Mouse (Mus musculus) left cerebral cortex, postnatal 14 days (tissue): ENCODE data around the gene Rnf111. TPM values are rescaled to one million over a fixed set of nuclear protein-coding genes. Genes with fewer than 3 reads are reported as not detected.
A peak's percentile ranks its signal among the peaks of the same experiment; 100 is the strongest.
"Not testable (repeated sequence)": the region's sequence is repeated elsewhere in the genome, so short reads cannot be mapped to it uniquely, and the experiment has no call there.

Source experiments
- DNase-seq, 2 experiments: peaks; one replicate each; pipeline ENCODE4 v3.0.0; 2021 to 2022; ENCODE audit warnings: low spot score in 2 of 2, mixed read lengths in 1 of 2
- intact Hi-C: fragments of 180-260 bp; cut with DNase I; formaldehyde crosslinking; loops from one replicate; pipeline ENCODE4 v1.15.1; 2025
- total RNA-seq, 2 experiments: library from RNA; stranded (reverse); gene quantifications; 2 replicates each; pipeline ENCODE4 v1.2.3; 2021

Rnf111 gene
- total RNA-seq, 2 experiments from 2014 or later, result 39.7 to 40.3 TPM

DNA sequence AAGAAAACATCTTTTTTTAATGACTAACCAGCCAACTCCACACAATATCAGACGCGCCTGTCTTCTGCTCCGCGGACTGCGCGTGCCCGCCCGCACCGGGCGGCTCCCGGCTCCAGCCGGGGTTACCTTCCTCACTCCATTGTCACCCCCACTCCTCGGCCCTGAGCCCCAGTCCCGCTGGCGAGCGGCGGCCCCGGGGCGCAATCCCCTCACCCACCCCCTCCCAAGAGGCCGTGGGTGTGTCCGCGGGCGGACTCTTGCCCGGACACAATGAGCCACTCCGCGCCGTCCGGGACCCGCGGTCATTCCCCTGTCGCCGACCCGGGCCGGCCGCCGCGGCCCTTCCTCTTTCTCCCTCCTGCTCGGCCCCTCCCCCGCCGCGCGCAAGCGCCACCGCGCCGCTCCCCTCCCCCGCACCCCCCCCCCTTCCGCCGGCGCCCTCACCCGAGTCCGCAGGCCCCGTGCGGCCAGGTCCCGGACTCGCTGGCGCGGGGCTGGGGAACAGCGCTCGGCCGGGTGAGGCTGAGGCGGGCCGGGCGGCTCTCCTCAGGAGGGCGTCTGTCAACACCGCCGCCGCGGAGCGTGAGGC is 416 bp downstream of the Rnf111 start:
- intact Hi-C loops, result loop anchor here (2.0 to 10.0 kb wide), 2 partner anchors 40 to 398 kb away; partner anchors contain the start of gene Sltm
- peak; percentile 32 to 51 for DNase-seq

DNA sequence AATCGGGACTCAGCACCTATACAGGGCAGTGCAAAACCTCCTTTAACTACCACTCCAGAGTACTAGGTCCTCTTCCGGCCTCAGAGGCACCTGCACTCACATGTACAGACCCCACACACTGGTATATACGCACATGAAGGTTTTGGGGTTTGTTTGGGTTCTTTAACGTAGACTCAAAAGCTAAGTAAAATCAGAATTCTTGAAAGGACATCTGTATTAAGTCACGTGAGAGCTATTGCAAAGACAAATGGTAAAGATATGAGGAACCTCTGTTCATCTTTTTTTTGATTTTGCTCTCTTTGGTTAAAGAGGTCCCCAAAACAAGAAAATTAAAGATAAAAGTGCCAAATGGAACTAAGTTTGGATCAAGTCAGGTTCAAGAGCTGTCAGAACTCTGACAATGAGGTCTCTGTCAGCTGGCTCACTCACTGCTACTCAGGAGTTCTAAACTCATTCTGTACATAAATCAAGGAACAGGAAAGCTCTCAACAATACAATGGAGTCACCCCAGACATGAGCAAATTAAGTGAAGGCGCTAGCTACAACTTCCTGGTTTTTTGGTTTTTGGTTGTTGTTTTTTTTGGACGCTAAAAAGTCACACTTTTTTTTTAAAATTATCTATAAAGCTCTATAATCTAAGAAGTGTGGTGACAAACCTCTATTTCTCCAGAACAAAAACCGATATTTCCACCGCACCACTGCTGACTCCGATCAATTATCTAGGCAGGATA is 1.1 kb downstream of the Rnf111 start:
- DNase-seq, result no peak
- intact Hi-C loops, result loop anchor here (2.0 to 10.0 kb wide), 2 partner anchors 40 to 398 kb away; partner anchors contain the start of gene Sltm

DNA sequence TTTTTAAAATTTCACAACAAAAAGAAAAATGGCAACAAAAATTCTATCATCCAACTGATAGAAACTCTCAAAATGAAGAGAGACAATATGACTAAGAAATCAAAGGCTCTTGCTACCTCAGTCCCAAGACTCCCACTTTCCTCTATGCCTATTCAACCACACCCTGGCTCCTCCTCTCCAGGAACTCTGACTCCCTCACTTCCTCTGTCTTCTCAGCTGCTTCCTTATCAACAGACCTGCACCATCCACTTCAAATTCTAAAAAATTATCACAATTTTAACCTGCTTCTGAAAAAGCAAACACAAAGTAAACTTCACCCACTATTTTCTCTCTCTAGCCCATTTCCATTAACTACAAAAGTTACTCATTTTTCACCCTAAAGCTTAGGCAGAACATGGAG is 6.5 kb downstream of the Rnf111 start:
- intact Hi-C loops, result no loop called here
- no peak for DNase-seq

GRCm38 (mm10) chr9:70493038-70493437 is 10.5 kb downstream of the Rnf111 start:
- no peak for DNase-seq
- intact Hi-C loops, result no loop called here

GRCm38 (mm10) chr9:70491176-70491575 is 12.3 kb downstream of the Rnf111 start:
- intact Hi-C loops, result no loop called here

GRCm38 (mm10) chr9:70487401-70487800 is 16.1 kb downstream of the Rnf111 start:
- intact Hi-C loops, result no loop called here
- no peak for DNase-seq

More at GRCm38 (mm10) chr9:70491176-70491575, 12.3 kb downstream of the Rnf111 start:
- no peak for DNase-seq

- intact Hi-C loops, result no loop called here
- no peak for DNase-seq
Measured at GRCm38 (mm10) chr9:70485840-70486239, 17.7 kb downstream of the Rnf111 start.

- intact Hi-C loops, result no loop called here
- DNase-seq, result no peak
Measured at GRCm38 (mm10) chr9:70483495-70483894, 20.0 kb downstream of the Rnf111 start.

DNA sequence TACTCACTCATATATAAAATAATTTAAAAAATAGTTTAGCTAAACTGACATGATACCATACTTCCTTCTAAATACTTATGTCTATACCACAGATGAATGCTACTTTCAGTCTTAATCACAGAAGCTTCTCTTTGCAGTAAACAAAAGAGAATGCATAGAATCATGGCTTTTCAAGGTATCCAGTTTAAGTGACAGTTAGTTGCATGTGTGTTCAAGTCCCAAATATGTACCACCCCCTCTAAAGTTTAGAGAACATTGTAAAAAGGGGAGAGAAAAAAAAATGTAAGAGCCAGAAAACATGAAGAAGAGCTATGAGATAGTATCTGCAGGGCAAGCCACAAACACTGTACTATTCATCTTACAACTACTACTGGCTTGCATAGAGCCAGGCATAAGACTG is 21.7 kb downstream of the Rnf111 start:
- intact Hi-C loops, result no loop called here
- no peak for DNase-seq

DNA sequence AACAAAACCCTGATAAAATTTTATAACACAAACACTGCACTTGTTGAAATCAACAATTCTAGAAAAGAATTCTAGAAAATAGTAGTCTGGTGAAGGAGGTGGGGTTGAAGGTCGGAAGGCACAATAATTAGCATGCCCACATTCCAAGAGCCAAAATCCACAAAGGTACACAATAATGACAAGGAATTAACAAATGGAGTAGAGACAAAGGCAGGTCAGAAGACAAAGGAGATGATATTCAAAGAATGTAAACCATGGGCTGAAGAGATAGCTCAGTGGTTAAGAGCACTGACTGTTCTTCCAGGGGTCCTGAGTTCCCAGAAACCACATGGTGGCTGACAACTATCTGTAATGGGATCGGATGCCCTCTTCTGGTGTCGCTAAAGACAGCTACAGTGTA is 26.3 kb downstream of the Rnf111 start:
- intact Hi-C loops, result no loop called here
- DNase-seq, result no peak

DNA sequence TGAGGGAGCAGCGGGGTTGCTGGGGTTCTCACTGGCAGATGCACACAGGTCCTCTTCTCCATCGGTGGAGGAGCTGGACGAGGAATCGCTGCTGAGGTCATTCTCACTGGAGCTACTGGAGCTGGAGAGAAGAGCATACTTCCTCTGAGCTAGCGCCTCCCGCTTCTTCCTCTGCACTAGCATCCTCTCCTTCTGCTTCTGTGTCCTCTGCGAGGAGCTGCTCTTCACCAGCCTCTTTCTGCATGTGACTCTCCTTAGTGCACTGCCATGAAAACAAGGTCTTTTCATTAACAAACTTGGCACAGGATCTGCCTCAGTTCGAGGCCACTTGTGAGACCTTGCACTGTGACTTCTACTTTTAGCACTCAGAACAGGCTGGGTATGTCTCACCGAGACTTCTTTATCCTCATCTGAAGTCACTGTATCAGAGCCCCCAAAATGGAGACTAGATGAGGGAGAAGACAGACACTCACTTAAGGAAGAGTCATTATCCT is 27.7 kb downstream of the Rnf111 start:
- intact Hi-C loops, result no loop called here
- no peak for DNase-seq

- intact Hi-C loops, result no loop called here
- no peak for DNase-seq
Measured at GRCm38 (mm10) chr9:70473400-70473799, 30.1 kb downstream of the Rnf111 start.

DNA sequence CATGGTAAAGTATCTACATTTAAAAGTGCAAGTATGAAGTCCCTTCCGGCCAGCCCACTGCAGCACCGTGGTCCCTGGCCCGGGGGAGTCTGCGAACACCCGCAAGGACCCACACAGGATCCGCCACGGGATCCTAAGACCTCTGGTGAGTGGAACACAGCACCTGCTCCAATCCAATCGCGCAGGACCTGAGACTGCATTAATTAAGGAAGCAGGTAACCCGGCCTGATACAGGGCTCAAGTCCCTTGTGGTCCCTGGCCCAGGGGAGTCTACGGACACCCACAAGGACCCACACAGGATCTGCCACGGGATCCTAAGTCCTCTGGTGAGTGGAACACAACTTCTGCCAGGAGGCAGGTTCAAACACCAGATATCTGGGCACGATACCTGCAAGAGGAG is 40.4 kb downstream of the Rnf111 start:
- DNase-seq, intact Hi-C loops: not testable (repeated sequence)

- no peak for DNase-seq
- intact Hi-C loops, result no loop called here
Measured at GRCm38 (mm10) chr9:70452371-70452770, 51.2 kb downstream of the Rnf111 start.

DNA sequence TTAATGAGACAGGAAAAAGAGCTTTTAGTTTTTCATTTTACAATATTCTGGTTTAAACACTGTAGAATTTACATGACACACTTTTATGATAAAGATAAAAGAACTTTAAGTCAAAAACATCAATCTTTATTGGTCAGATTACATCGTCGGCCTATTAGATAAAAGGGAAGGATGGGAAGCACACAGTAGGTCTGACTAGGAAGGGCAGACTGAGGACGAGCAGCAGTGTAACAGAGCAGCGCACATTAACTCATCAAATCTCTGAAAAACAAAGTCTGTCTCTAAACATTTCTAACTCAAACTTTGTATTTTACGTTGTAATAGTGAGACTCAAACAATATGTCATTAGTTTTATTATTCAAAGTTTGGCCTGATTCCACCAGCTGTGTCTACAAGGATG is 54.5 kb downstream of the Rnf111 start:
- no peak for DNase-seq
- intact Hi-C loops, result no loop called here

GRCm38 (mm10) chr9:70439959-70440358 is 63.6 kb downstream of the Rnf111 start:
- no peak for DNase-seq
- intact Hi-C loops, result no loop called here

DNA sequence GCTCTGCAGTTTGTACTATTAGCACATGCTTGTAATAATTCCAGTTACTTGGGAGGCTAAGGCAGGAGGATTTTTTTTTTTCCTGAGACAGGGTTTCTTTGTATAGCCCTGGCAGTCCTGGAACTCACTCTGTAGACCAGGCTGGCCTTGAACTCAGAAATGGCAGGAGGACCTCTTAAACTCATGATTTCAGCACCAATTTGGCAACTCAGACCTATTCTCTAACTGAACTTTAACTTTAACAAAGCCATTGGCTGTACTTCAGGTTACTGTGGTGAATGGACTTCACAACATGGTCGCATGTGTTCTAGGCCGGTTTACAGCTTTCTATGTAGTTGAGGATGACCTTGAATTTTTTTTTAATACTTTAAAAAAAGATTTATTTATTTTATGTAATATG is 80.9 kb downstream of the Rnf111 start:
- intact Hi-C loops, result no loop called here
- no peak for DNase-seq

DNA sequence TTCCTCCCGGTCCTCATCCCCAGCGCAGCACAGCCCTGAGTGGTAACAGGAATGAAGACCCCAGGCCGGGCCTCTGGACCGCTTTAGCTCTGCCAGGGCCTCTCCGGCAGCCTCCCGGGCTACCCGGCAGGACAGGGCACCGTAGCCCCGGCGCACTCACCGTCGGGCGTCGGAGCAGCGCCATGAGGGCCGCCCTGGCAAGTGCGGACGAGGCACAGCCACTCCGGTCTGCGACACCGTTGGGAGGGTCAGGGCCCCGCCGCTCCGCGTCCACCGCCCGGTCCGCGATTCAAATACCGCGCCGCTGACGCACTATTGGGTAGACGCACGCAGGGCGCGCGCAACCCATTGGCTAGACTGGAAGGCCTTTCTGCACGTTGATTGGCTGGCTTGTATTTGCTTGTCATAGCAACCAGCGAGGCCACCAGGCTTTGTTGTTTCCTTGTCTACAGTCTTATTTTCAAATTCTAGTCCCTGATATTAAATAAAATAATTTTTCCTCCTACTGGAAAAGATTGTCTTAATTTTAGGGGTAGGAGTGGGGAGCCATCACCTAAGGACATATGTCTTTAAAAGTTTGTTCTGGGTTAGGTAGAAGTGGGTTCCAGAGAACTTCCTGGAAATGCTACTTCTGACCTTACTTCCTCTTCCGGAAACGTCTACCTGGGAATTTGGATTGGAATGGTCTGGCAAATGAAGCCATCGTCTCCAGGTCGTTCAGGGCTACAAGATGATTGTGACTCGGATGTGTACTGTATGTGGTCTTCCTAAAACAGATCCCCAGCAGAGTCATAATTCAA is 82.1 kb downstream of the Rnf111 start, which contains the start of gene Ccnb2:
Gene Ccnb2, minus strand, starts transcription at position 291 of the 800 bp plus-strand sequence.
- intact Hi-C loops, result no loop called here

GRCm38 (mm10) chr9:70416412-70416811 is 87.1 kb downstream of the Rnf111 start:
- intact Hi-C loops, result loop anchor here (10.0 kb wide), 1 partner anchor 658 kb away; no protein-coding TSS in a partner anchor
- DNase-seq, result no peak

More for the DNA sequence above, 82.1 kb downstream of the Rnf111 start, which contains the start of gene Ccnb2:
- peak; percentile 89 to 91 for DNase-seq

DNA sequence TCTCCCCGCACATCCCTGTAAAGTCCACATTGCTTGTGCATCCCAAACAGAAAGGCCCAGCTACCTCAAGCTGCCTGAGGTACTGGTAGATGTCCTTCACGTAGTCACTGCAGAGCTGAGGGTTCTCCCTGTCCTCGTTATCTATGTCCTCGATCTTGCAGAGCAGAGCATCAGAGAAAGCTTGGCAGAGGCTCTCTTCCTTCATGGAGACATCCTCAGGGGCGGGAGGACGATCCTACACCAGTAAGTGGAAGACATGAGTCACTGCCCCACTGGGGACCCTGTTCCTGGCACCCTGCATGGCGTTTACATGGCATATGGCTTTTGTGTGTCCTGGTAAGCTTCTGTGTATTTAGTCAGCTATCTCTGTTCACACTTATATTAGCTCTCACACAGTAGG is 90.5 kb downstream of the Rnf111 start:
- no peak for DNase-seq
- intact Hi-C loops, result loop anchor here (10.0 kb wide), 1 partner anchor 662 kb away; no protein-coding TSS in a partner anchor
